Mouse (Mus musculus): Measurements from ENCODE around the gene Vps53.
A peak's percentile ranks its signal among the peaks of the same experiment; 100 is the strongest.

Gene Vps53

DNA sequence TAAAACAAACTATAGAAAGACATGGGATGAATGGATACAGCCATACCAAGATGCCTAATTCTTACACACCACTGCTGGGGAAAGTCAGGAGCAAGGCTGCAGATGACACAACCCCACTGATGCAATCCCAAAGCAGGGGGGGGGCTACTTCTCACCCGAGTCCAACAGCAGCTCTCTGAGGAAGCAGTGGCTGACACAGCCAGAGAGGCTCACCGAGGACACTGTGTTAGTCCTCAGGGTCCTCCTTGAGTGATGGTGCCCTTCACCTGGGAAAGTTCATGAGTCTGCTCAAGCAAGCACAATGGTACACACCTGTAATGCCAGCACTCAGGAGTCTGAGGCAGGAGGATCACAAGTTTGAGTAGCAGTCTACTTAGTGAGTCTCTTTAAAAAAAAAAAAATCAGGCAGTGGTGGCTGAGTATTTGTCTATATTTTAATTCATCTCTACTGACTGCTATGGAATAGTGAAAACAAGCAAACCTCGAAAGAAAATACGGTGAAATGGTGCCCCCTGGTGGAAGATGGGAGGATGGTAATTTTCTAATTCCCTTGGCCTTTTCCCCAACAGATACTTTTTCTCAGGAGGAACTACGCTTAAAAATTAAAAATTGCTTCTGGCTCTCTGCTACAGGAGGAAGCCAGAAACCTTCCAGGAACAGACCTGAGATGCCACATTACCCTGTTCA lies 12.2 kb downstream of the Vps53 start:
- DNase-seq (ENCODE audit: low read depth, low spot score) = peak; percentile 62

GRCm38 (mm10) chr11:76166657-76167056 lies 12.8 kb downstream of the Vps53 start:
- DNase-seq (ENCODE audit: low read depth, low spot score) = no peak

DNA sequence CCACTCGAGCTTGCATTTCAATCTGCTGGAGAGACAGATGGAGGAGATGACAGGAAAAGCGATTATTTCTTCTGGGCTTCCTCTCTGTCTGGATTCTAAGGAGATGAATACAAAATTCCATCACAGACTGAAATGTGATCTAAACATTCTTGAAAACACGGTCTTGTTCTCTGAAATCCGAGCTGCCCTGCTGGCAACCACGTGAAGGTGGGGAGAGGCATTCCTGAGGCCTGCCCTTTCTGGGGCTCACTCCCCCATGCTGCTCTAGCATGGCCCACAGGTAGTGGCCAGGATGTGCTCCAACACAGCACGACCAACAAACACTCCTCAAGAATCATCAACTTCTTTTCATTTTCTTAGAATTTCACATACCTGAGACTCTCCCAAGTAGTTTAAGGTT lies 19.2 kb downstream of the Vps53 start:
- DNase-seq (ENCODE audit: low read depth, low spot score) = peak; percentile 26

GRCm38 (mm10) chr11:76158375-76158774 lies 21.1 kb downstream of the Vps53 start:
- DNase-seq (ENCODE audit: low read depth, low spot score) = no peak

- DNase-seq (ENCODE audit: low read depth, low spot score) = no peak
Observed at GRCm38 (mm10) chr11:76154861-76155260, 24.6 kb downstream of the Vps53 start.

DNA sequence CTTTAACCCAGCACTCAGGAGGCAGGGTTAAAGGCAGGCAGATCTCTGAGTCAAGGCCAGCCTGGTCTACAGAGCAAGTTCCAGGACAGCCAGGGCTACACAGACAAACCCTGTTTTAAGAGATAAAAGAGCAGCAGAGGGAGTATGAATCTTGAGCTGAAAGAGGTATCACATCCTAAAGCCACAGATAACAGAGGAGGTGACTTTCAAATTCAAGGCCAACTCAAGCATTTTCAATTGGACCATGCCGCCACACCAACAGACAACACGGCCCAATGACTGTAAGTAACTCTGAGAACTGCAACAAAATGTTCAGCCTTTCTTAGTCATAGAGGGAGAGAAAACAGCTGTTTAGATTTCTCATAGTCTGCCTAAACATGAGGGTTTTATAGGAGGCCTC lies 25.2 kb downstream of the Vps53 start:
- DNase-seq (ENCODE audit: low read depth, low spot score) = no peak

DNA sequence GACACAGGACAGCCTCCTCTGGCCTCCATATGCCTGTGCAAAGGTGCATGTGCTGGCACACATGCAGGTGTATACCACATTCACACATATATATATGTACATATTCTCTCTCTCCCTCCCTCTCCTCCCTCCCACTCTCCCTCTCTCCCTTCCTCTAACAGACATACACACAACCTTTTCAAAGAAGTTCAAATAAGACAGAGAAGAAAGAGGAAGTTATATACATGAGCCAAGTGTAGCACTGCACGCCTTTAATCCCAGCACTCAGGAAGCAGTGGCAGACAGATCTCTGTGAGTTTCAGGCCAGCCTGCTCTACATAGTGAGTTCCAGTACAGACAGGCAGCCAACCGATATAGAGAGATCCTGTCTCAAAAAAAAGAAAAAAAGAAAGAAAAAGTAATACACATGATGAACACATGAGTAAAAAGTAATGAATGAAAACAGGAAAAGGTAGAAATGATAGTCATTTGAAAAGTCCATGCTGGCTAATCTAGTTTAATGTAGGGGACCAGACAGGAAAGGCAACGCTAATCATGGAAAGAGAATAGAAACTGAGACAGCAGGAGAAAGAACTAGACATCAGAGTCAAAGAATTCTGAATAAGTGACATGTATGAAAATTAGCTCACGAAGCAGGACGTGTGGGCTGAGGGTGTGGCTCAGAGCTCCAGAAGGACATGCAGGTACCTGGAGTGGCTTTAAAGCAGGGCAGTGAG lies 26.1 kb downstream of the Vps53 start:
- no peak for DNase-seq (ENCODE audit: low read depth, low spot score)

GRCm38 (mm10) chr11:76150980-76151379 lies 28.5 kb downstream of the Vps53 start:
- DNase-seq (ENCODE audit: low read depth, low spot score) = peak; percentile 33

GRCm38 (mm10) chr11:76148055-76149008 lies 31.1 kb downstream of the Vps53 start:
- peak; percentile 12 for DNase-seq (ENCODE audit: low read depth, low spot score)

DNA sequence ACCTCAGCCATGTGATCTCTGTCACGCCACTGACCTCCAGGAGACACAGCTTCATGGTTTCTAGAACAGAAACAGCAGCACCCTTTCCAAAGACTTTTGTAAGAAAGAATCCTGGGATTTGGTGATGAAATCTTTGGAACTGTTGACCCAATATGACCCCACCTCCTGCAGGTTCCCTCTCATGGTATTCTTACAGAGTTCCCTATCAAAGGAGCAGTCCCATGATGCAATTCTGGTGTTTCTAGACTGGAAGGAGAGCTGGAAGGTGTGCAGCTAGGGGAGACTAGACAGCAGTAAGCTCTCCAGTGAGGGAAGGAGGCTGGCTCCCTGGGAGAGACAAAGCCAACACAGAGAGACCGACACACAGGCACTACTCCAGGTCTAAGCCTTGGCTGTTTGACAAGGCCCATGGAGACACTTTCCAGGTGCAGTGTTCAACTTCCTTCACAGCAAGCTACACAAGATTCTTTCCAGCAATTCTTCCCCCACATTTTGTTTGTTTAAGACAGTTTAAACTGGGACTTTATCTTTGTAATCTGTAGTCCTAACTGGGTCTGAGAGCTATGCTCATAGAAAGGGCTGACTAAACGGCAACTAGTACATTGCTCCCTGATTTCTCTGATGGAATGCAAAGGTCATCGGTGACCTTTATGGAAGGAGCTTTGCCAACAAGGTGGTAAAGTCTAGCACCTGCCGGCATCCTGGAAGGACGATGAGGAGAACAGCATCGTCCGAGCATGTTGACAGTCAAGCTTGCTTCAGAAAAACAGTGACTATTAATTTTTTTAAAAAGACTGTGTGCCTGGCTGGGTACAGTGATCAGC lies 33.0 kb downstream of the Vps53 start:
- DNase-seq (ENCODE audit: low read depth, low spot score) = no peak

DNA sequence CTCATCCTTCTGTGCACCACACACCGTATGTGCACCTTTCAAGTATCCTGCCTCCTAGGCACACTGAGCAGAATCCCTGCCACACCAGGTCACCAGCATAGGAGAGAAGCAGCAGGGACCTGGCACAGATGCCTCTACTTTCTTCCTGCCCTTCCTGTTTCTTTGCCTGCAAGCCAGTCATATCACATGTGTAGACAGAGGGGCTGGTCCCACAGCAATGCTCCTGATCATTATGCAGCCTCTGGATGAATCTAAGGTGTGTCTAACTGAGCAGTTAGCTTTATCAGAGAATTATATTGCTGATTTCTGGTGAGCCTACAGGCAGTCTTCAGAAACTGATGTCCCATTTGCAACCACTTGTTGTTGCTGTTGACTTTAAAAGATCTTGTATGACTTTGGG lies 34.3 kb downstream of the Vps53 start:
- DNase-seq (ENCODE audit: low read depth, low spot score) = no peak

- no peak for DNase-seq (ENCODE audit: low read depth, low spot score)
Observed at GRCm38 (mm10) chr11:76144386-76144785, 35.1 kb downstream of the Vps53 start.

- no peak for DNase-seq (ENCODE audit: low read depth, low spot score)
Observed at GRCm38 (mm10) chr11:76137996-76138395, 41.5 kb downstream of the Vps53 start.

DNA sequence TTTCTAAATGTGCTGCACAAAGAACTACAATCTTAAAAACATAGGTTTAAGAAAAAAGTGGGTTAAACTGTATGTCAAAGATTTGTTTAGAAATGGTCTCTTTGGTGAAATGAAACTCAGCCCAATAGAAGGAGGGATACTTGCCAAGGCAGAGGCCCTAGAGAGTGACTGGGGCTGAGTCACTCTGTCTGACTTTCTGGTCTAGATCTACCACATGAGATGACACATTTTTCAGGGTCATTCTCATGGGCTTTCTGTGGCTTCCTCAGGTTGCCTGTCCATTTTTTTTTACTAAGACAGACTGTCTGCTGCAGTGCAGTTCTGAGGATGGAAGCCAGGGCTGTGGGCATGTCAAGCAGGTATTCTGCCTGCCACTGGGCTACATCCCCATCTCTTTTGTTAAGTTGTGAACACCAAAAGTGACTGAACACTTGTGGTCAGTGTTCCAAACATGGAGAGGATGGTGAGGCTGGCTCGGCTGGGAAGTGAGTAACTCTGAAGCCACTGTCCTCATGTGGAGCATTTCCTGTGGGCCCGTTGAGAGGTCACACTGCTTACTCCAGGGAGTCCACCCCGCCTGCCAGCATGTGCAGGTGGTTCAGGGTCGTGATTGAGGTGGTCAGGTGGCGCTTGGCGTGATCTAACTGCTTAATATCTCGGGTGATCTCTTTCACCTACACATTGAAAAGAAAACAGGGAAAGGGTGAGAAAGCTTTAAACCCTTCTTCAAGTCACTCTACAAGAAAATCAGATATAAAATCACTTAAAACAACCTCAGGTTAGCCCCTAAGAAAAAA lies 43.6 kb downstream of the Vps53 start:
- DNase-seq (ENCODE audit: low read depth, low spot score) = no peak

GRCm38 (mm10) chr11:76130859-76131258 lies 48.6 kb downstream of the Vps53 start:
- no peak for DNase-seq (ENCODE audit: low read depth, low spot score)

GRCm38 (mm10) chr11:76125386-76125785 lies 54.1 kb downstream of the Vps53 start:
- DNase-seq (ENCODE audit: low read depth, low spot score) = no peak

GRCm38 (mm10) chr11:76123517-76123916 lies 55.9 kb downstream of the Vps53 start:
- DNase-seq (ENCODE audit: low read depth, low spot score) = no peak

- DNase-seq (ENCODE audit: low read depth, low spot score) = no peak
Observed at GRCm38 (mm10) chr11:76122571-76122970, 56.9 kb downstream of the Vps53 start.

DNA sequence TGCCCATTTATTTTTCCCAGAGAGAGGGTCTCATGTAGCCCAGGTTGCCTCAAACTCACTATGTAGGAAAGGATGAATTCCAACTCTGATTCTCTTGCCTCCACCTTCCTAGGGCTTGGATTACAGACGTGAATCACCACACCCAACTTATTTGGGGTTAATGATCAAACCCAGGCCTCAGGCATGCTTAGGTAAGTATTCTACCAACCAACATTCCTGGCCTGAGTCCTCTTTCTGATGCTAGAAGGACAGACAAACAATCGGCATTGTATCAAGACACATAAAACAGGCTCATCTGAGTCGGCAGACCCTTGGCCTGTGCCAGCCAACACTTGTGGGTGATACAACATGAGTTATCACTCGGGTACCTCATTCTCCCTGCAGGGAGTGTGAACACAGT lies 58.4 kb downstream of the Vps53 start:
- DNase-seq (ENCODE audit: low read depth, low spot score) = no peak

- DNase-seq (ENCODE audit: low read depth, low spot score) = peak; percentile 10
Observed at GRCm38 (mm10) chr11:76120407-76120901, 59.0 kb downstream of the Vps53 start.

All from R1 (cell line).